Mouse (Mus musculus) liver, embryonic 12.5 days (tissue): ENCODE data around the gene Qrfp. TPM values are rescaled to one million over a fixed set of nuclear protein-coding genes. Genes with fewer than 3 reads are reported as not detected.

Experiments
- ATAC-seq: fragments of 200-750 bp; cut with Nextera tagmentation; 2 replicates; pipeline ENCODE4 v1.8.0; 2017; ENCODE audit warnings: moderate number of reproducible peaks, mild to moderate bottlenecking, moderate library complexity
- H3K27ac ChIP-seq: fragments of 300-500 bp; sonication (generic); 2 replicates; pipeline ENCODE4 v1.5.1; 2016; ENCODE audit warnings: mild to moderate bottlenecking
- H3K27me3 ChIP-seq: fragments of 300-500 bp; sonication (generic); replicated peaks from 2 replicates; pipeline ENCODE4 v1.6.1; 2016; ENCODE audit warnings: mild to moderate bottlenecking, moderate library complexity
- H3K36me3 ChIP-seq: fragments of 300-500 bp; sonication (generic); 2 replicates; pipeline ENCODE4 v1.6.1; 2016; ENCODE audit warnings: mild to moderate bottlenecking, moderate library complexity
- H3K4me1 ChIP-seq: fragments of 300-500 bp; sonication (generic); 2 replicates; pipeline ENCODE4 v1.6.1; 2016
- H3K4me2 ChIP-seq: fragments of 300-500 bp; sonication (generic); 2 replicates; pipeline ENCODE4 v1.6.1; 2016; ENCODE audit warnings: mild to moderate bottlenecking, moderate library complexity
- H3K4me3 ChIP-seq: fragments of 300-500 bp; sonication (generic); 2 replicates; pipeline ENCODE4 v1.5.1; 2016; ENCODE audit warnings: mild to moderate bottlenecking, moderate library complexity
- H3K9ac ChIP-seq: fragments of 300-500 bp; sonication (generic); 2 replicates; pipeline ENCODE4 v1.6.1; 2016; ENCODE audit warnings: mild to moderate bottlenecking, moderate library complexity
- H3K9me3 ChIP-seq: fragments of 300-500 bp; sonication (generic); replicated peaks from 2 replicates; pipeline ENCODE4 v1.6.1; 2016; ENCODE audit warnings: mild to moderate bottlenecking, moderate library complexity
- WGBS: fragments of 180-500 bp; shearing (Covaris S2); methylation state at CpG from one replicate; pipeline ENCODE4 v1.1.7; 2016; ENCODE audit not compliant: insufficient replicate concordance; 5-methylcytosine and 5-hydroxymethylcytosine counted together
- polyA plus RNA-seq: library from polyadenylated mRNA; unstranded; fragments of >200 nt; fragmentation: Nextera tagmentation; extraction: Ambion mirVana; gene quantifications from 2 replicates; pipeline ENCODE4 v1.2.1, GENCODE M21; 2016

Gene Qrfp
- polyA plus RNA-seq, 1 experiment from 2014 or later: 0.04 TPM

GRCm38 (mm10) chr2:31836091-31836490 lies 25.7 kb upstream of the Qrfp start:
- Histone ChIP-seq H3K9me3 (no peaks in the 10 kb centered on the region), H3K4me1 (no peaks in the 10 kb centered on the region), H3K27ac (no peak overlapping the region), H3K27me3 (peaks cover 73% of the 10 kb centered on the region), H3K36me3 (no peaks in the 10 kb centered on the region), H3K4me2 (no peak overlapping the region), H3K4me3 (no peak overlapping the region), H3K9ac (no peak overlapping the region)
- WGBS: 71% methylated on average over 10 of the region's 10 CpGs
- no peak for ATAC-seq

DNA sequence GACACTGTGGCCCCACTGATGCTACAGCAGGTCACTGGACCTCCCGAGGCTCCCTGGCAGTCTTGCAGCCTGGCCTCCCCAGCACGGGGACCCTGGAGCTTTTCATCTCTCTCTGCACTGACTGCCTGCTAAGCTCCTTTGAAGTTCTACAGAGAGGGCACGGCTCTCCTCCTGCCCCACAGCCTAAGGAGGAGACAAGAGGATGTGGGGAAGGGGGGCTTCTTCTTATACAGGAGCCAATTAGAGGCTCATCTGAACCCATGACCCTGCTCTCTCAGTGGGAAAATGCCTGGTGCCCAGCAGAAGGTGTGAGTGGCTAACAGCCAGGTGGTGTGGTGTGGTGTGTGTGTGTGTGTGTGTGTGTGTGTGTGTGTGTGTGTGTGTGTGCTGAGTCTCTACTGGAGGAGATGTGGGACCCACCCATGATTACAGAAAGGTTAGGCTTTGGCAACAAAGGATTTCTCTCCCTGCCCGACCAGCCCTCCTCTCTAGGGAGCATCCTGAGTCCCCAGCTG lies 18.0 kb upstream of the Qrfp start:
- H3K4me1 ChIP-seq: peaks cover under 1% of the 10 kb centered on the region
- no peaks in the 10 kb centered on the region for H3K36me3 ChIP-seq
- H3K27ac ChIP-seq: no peak overlapping the region
- H3K4me2 ChIP-seq: no peak overlapping the region
- no peak for ATAC-seq
- H3K27me3 ChIP-seq: peaks cover 45% of the 10 kb centered on the region
- no peak overlapping the region for H3K9ac ChIP-seq
- 25% methylated on average over 4 of the region's 4 CpGs for WGBS
- no peak overlapping the region for H3K4me3 ChIP-seq
- H3K9me3 ChIP-seq: no peaks in the 10 kb centered on the region

GRCm38 (mm10) chr2:31827877-31828276 lies 17.5 kb upstream of the Qrfp start:
- WGBS: 49% methylated on average over 7 of the region's 7 CpGs

DNA sequence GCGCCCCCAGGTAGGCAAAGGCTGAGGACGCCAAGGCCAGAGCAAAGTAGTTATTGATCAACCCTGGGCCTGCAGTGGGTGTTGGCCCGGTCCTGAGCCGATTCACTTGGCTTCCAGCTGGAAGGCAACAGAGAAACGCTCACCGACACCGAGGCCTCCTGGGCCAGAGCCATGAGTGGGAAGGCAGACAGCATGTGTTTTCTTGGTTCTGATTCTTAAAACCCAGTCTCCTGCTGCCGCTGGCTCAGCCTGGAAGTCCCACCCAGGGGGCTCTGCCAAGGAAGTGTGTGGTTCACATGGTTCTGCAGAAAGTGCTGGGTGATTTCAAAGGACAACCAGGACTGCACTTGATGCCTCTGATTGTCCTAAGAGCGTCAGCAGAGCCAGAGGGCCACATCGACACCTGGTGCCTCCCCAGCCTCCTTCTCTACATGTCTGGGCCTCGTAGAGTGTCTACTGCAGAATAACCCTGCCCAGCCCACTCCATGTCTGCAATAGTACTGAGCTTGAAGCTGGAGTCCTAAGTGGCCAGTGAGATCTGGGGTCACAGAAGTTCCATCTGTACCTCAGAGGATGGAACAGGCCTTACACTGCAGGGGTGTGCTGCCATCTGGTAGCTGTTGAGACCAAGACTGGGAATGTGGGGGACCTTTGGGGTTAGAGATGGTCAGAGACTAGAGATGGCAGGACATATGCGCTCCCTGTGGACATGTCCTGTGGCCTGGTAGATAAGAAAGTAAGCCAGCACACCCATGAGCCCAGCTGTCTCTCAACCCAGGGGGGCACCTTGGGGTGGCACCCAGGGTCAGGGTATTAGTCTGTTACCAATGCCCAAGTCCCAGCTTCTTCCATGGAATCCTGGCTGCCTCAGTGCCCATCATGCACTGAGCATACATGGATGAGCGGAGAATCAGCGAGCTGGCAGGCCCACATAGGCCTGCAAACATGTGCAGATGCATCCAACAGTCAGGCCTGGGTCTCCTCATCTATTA lies 16.0 kb upstream of the Qrfp start:
- H3K27ac ChIP-seq: no peak overlapping the region
- H3K9me3 ChIP-seq: no peaks in the 10 kb centered on the region
- WGBS: 67% methylated on average over 14 of the region's 14 CpGs
- H3K4me3 ChIP-seq: no peak overlapping the region
- H3K27me3 ChIP-seq: peaks cover 55% of the 10 kb centered on the region
- H3K4me2 ChIP-seq: no peak overlapping the region
- no peaks in the 10 kb centered on the region for H3K36me3 ChIP-seq
- ATAC-seq: no peak
- H3K9ac ChIP-seq: no peak overlapping the region
- peaks cover 9% of the 10 kb centered on the region for H3K4me1 ChIP-seq

More at GRCm38 (mm10) chr2:31827877-31828276, 17.5 kb upstream of the Qrfp start:
- peaks cover 6% of the 10 kb centered on the region for H3K4me1 ChIP-seq
- H3K4me3 ChIP-seq: no peak overlapping the region
- H3K4me2 ChIP-seq: no peak overlapping the region
- no peaks in the 10 kb centered on the region for H3K9me3 ChIP-seq
- H3K9ac ChIP-seq: no peak overlapping the region
- no peaks in the 10 kb centered on the region for H3K36me3 ChIP-seq
- peaks cover 50% of the 10 kb centered on the region for H3K27me3 ChIP-seq
- no peak overlapping the region for H3K27ac ChIP-seq
- no peak for ATAC-seq

DNA sequence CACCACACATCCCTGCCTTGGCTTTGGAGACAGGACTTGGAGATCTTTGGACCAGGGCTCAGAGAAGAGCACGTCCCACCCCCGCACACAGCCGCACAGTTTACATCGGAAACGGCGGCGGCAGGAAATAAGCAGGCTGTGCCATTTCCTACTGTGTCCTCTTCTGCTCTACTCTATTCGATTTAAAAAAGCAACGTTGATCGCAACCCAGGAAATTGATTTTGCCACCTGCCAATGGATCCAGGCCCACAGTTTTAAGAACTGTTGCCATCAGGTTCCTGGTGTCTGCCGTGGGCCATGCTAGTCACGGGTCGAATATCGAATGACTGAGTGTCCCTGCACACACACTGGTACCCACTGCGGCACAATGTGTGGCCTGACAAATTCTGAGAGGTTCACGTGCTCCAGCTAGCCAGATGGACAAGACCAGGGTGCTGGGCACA lies 15.1 kb upstream of the Qrfp start:
- WGBS: 57% methylated on average over 16 of the region's 16 CpGs
- no peaks in the 10 kb centered on the region for H3K36me3 ChIP-seq
- H3K27ac ChIP-seq: no peak overlapping the region
- H3K9ac ChIP-seq: no peak overlapping the region
- peaks cover 9% of the 10 kb centered on the region for H3K4me1 ChIP-seq
- no peak overlapping the region for H3K4me3 ChIP-seq
- no peaks in the 10 kb centered on the region for H3K9me3 ChIP-seq
- H3K4me2 ChIP-seq: no peak overlapping the region
- no peak for ATAC-seq
- peaks cover 57% of the 10 kb centered on the region for H3K27me3 ChIP-seq

DNA sequence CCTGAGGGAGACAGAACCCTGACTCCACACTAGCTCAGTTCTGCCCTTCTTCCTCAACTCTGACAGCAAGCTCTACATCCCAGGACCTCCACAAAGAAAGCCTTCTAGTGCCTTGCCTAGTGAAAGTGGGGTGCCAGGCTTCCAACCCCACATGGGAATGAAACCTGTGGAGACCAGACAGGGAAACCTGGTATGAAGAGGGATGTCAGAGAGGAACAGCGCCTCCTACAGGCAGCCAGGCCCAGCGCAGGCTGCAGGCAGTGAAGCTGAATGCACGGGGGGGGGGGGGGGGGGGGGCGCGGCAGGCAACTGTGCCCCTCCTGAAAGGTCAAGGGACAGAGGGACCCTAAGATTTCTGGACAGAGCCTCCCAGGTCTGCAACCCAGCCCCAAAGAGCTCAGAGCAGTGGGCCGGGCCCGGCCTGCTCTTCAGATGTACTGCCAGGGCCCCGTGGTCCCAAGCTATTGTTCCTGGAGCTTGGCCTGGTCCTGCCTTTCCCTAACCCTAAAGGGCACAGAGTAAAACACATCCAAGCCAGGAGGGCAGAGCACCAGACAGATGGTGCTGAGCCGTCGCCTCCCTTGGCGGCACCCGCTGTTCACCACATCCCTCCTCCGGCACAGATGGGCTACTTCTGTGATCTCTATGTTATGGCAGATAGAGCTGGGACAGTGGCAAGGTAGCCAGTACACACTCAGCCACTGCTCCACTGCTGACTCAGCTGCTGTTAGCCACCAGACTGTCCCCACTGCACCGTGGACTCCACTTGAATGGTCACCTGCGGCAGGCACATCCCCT lies 13.8 kb upstream of the Qrfp start:
- Histone ChIP-seq H3K36me3 (no peaks in the 10 kb centered on the region), H3K4me2 (no peak overlapping the region), H3K4me1 (peaks cover 9% of the 10 kb centered on the region), H3K27ac (no peak overlapping the region), H3K9me3 (no peaks in the 10 kb centered on the region), H3K4me3 (no peak overlapping the region), H3K9ac (no peak overlapping the region), H3K27me3 (peaks cover 61% of the 10 kb centered on the region)
- ATAC-seq: no peak
- WGBS: 77% methylated on average over 12 of the region's 15 CpGs

DNA sequence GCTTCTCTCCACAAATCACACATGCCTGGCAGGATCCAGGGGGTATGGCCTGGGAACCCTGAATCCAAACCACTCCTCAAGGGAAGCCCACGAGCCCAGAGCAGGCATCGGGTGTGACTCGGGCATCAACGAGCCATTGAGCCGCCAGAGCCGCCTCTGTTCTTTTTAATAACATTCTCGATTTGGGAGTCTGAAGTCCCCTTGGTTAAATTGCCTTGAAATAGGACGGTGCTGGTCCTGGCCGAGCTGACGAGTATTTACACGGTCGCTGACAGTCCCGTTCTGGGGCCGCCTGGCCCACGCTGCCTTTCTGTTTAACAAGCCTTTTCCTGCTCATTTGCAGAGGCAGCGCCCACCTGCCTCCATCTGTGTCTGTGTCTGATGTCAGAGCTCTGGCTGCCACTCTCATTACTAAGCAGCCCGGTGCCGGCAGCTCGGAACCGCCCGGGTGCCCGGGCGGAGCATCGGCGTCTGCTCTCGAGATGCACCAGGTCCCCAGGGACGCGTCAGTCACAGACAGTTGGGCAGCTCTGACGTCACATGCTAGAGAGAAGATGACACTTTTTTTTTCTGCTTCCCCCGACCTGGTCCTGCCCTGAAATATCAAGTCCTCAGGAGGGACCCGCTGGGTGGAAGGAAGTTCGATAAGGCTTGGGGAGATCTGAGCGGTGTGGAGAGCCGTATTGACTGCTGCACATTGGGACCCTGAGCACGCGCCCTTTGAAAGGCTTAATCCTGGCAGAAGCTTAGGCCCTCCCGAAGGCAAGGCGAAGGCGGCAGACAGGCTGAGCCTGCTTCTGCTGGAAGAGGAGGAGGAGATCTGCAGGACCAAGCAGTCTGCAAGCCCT lies 12.4 kb upstream of the Qrfp start:
- ATAC-seq: 0 out of 2 replicates have a peak, but pooled peaks have one; percentile 18
- Histone ChIP-seq H3K9ac (no peak overlapping the region), H3K9me3 (no peaks in the 10 kb centered on the region), H3K4me1 (peaks cover 9% of the 10 kb centered on the region), H3K27me3 (peaks cover 59% of the 10 kb centered on the region), H3K4me2 (peak overlapping the region; percentile 46), H3K36me3 (no peaks in the 10 kb centered on the region), H3K4me3 (peak overlapping the region; percentile 16), H3K27ac (no peak overlapping the region)
- 13% methylated on average over 39 of the region's 39 CpGs for WGBS

- no peak for ATAC-seq
- WGBS: 17% methylated on average over 5 of the region's 5 CpGs
- no peaks in the 10 kb centered on the region for H3K9me3 ChIP-seq
- H3K4me3 ChIP-seq: no peak overlapping the region
- no peak overlapping the region for H3K9ac ChIP-seq
- H3K27me3 ChIP-seq: peaks cover 35% of the 10 kb centered on the region
- H3K27ac ChIP-seq: no peak overlapping the region
- H3K4me1 ChIP-seq: 0 out of 2 replicates have a peak, but pooled peaks cover 1% of the 10 kb centered on the region
- H3K36me3 ChIP-seq: no peaks in the 10 kb centered on the region
- no peak overlapping the region for H3K4me2 ChIP-seq
These were observed 5.0 kb upstream of the Qrfp start for GRCm38 (mm10) chr2:31815367-31815766.

DNA sequence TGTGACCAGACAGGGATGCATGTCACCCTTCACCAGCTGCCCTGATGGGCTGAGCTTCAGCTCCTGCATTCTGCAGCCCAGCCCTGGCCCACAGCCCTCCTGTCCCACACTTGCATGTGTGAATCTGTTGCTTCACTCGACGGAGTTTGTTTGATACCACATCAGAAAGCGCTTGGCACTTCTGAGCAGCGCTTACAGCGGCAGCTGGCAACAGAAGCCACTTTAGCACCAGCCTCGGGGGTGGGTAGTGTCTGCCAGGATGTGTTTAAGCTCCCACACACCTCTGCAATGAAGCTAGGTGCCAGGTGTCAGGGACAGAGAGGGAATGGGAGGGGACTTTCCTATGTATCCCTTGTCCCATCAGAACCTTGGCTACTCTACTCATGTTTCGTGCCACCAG lies 4.3 kb upstream of the Qrfp start:
- no peak overlapping the region for H3K4me3 ChIP-seq
- no peak overlapping the region for H3K4me2 ChIP-seq
- peaks cover 39% of the 10 kb centered on the region; the same call in 1 of the 2 replicates for H3K27me3 ChIP-seq
- no peaks in the 10 kb centered on the region for H3K9me3 ChIP-seq
- no peak overlapping the region for H3K9ac ChIP-seq
- 70% methylated on average over 7 of the region's 7 CpGs for WGBS
- no peak for ATAC-seq
- H3K27ac ChIP-seq: no peak overlapping the region; the same call in 1 of the 2 replicates
- H3K36me3 ChIP-seq: no peaks in the 10 kb centered on the region
- H3K4me1 ChIP-seq: 0 out of 2 replicates have a peak, but pooled peaks cover 8% of the 10 kb centered on the region

DNA sequence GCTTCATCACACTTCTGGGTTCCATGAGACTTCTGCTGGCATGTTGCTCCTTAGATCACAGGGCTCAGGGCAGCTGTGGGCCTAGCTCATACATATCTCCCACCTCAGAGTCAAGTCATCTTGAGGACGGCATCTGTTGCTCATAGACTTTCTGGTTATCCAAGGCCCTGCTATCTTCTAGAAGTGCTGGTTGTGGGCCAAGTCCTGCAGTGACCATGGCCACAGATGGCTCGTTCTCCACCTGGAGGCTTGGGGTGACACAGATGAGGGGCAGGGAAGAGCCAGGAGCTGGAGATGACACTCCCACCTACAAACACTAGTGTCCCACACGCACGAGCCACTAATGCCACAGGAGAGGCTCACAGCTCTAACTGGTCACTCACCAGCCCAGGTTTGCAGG lies 3.3 kb upstream of the Qrfp start:
- Histone ChIP-seq H3K9me3 (no peaks in the 10 kb centered on the region), H3K27ac (no peak overlapping the region), H3K36me3 (no peaks in the 10 kb centered on the region), H3K27me3 (peaks cover 43% of the 10 kb centered on the region; the same call in 1 of the 2 replicates), H3K4me1 (0 out of 2 replicates have a peak, but pooled peaks cover 17% of the 10 kb centered on the region), H3K4me3 (no peak overlapping the region), H3K9ac (no peak overlapping the region), H3K4me2 (no peak overlapping the region)
- 66% methylated on average over 4 of the region's 4 CpGs for WGBS
- ATAC-seq: no peak
